Mouse (Mus musculus) forebrain, embryonic 12.5 days (tissue): ENCODE data around the gene Cry2. TPM values are rescaled to one million over a fixed set of nuclear protein-coding genes. Genes with fewer than 3 reads are reported as not detected.

Experiments used
- ATAC-seq: fragments of 200-750 bp; cut with Nextera tagmentation; 2 replicates; pipeline ENCODE4 v1.8.0; 2017; ENCODE audit warnings: moderate TSS enrichment; ENCODE audit not compliant: low FRiP score
- H3K27ac ChIP-seq: fragments of 300-500 bp; sonication (generic); 2 replicates; pipeline ENCODE4 v1.5.1; 2016; ENCODE audit warnings: mild to moderate bottlenecking
- H3K27me3 ChIP-seq: fragments of 300-500 bp; sonication (generic); 2 replicates; pipeline ENCODE4 v1.6.1; 2016; ENCODE audit warnings: mild to moderate bottlenecking
- H3K36me3 ChIP-seq: fragments of 300-500 bp; sonication (generic); replicated peaks from 2 replicates; pipeline ENCODE4 v1.6.1; 2016; ENCODE audit warnings: mild to moderate bottlenecking
- H3K4me1 ChIP-seq: fragments of 300-500 bp; sonication (generic); 2 replicates; pipeline ENCODE4 v1.6.1; 2016
- H3K4me2 ChIP-seq: fragments of 300-500 bp; sonication (generic); 2 replicates; pipeline ENCODE4 v1.6.1; 2016; ENCODE audit warnings: mild to moderate bottlenecking, moderate library complexity
- H3K4me3 ChIP-seq: fragments of 300-500 bp; sonication (generic); replicated peaks from 2 replicates; pipeline ENCODE4 v1.5.1; 2016; ENCODE audit warnings: mild to moderate bottlenecking
- H3K9ac ChIP-seq: fragments of 300-500 bp; sonication (generic); 2 replicates; pipeline ENCODE4 v1.6.1; 2016; ENCODE audit warnings: mild to moderate bottlenecking
- H3K9me3 ChIP-seq: fragments of 300-500 bp; sonication (generic); 2 replicates; pipeline ENCODE4 v1.6.1; 2016
- WGBS: fragments of 180-500 bp; shearing (Covaris S2); methylation state at CpG from one replicate; pipeline ENCODE4 v1.1.7; 2016; 5-methylcytosine and 5-hydroxymethylcytosine counted together
- polyA plus RNA-seq: library from polyadenylated mRNA; unstranded; fragments of >200 nt; fragmentation: Nextera tagmentation; extraction: Ambion mirVana; gene quantifications from 2 replicates; pipeline ENCODE4 v1.2.1, GENCODE M21; 2016

Cry2 gene
- polyA plus RNA-seq, 1 experiment from 2014 or later: 31.2 TPM

GRCm38 (mm10) chr2:92389645-92390044, 44.2 kb downstream of the Cry2 start:
- peak overlapping the region; percentile 79 for H3K4me3 ChIP-seq
- 0 out of 2 replicates have a peak, but pooled peaks cover 10% of the 10 kb centered on the region for H3K27me3 ChIP-seq
- peaks cover 32% of the 10 kb centered on the region for H3K36me3 ChIP-seq
- H3K27ac ChIP-seq: peak overlapping the region; percentile 85
- H3K4me1 ChIP-seq: peaks cover 58% of the 10 kb centered on the region
- no peaks in the 10 kb centered on the region for H3K9me3 ChIP-seq
- peak overlapping the region; percentile 89 for H3K4me2 ChIP-seq
- 3% methylated on average over 10 of the region's 10 CpGs for WGBS
- ATAC-seq: no peak
- no peak overlapping the region for H3K9ac ChIP-seq

GRCm38 (mm10) chr2:92388891-92389641, 44.8 kb downstream of the Cry2 start:
- H3K27ac ChIP-seq: peak overlapping the region; percentile 85
- H3K27me3 ChIP-seq: 0 out of 2 replicates have a peak, but pooled peaks cover 10% of the 10 kb centered on the region
- no peaks in the 10 kb centered on the region for H3K9me3 ChIP-seq
- ATAC-seq: peak; percentile 95
- WGBS: under 1% methylated on average over 57 of the region's 62 CpGs
- peak overlapping the region; percentile 79 for H3K4me3 ChIP-seq
- H3K9ac ChIP-seq: peak overlapping the region; percentile 87
- H3K4me2 ChIP-seq: peak overlapping the region; percentile 89
- peaks cover 58% of the 10 kb centered on the region for H3K4me1 ChIP-seq
- H3K36me3 ChIP-seq: peaks cover 38% of the 10 kb centered on the region

GRCm38 (mm10) chr2:92388081-92388517, 45.7 kb downstream of the Cry2 start:
- peaks cover 48% of the 10 kb centered on the region for H3K36me3 ChIP-seq

GRCm38 (mm10) chr2:92387646-92388045, 46.2 kb downstream of the Cry2 start:
- ATAC-seq: no peak
- no peaks in the 10 kb centered on the region for H3K27me3 ChIP-seq
- H3K9ac ChIP-seq: peak overlapping the region; percentile 87
- no peaks in the 10 kb centered on the region for H3K9me3 ChIP-seq
- peak overlapping the region; percentile 79 for H3K4me3 ChIP-seq
- peaks cover 52% of the 10 kb centered on the region for H3K36me3 ChIP-seq
- peaks cover 48% of the 10 kb centered on the region for H3K4me1 ChIP-seq
- peak overlapping the region; percentile 89 for H3K4me2 ChIP-seq
- 74% methylated on average over 4 of the region's 4 CpGs for WGBS
- no peak overlapping the region for H3K27ac ChIP-seq

More at GRCm38 (mm10) chr2:92388081-92388517, 45.7 kb downstream of the Cry2 start:
- ATAC-seq: no peak
- Histone ChIP-seq H3K4me1 (peaks cover 52% of the 10 kb centered on the region), H3K9me3 (no peaks in the 10 kb centered on the region), H3K4me3 (peak overlapping the region; percentile 79), H3K4me2 (peak overlapping the region; percentile 89), H3K27ac (peak overlapping the region; percentile 85), H3K27me3 (0 out of 2 replicates have a peak, but pooled peaks cover 2% of the 10 kb centered on the region), H3K9ac (peak overlapping the region; percentile 87)
- WGBS: 41% methylated on average over 3 of the region's 3 CpGs

GRCm38 (mm10) chr2:92386821-92387570, 46.8 kb downstream of the Cry2 start:
- peaks cover 59% of the 10 kb centered on the region for H3K36me3 ChIP-seq
- H3K9ac ChIP-seq: no peak overlapping the region
- H3K9me3 ChIP-seq: no peaks in the 10 kb centered on the region
- H3K4me3 ChIP-seq: no peak overlapping the region
- no peak overlapping the region; the same call in 1 of the 2 replicates for H3K4me2 ChIP-seq
- ATAC-seq: no peak
- H3K4me1 ChIP-seq: peaks cover 41% of the 10 kb centered on the region
- H3K27ac ChIP-seq: no peak overlapping the region
- H3K27me3 ChIP-seq: no peaks in the 10 kb centered on the region
- WGBS: 90% methylated on average over 30 of the region's 30 CpGs

- Histone ChIP-seq H3K9me3 (no peaks in the 10 kb centered on the region), H3K4me2 (no peak overlapping the region), H3K36me3 (peaks cover 75% of the 10 kb centered on the region), H3K4me3 (no peak overlapping the region), H3K4me1 (peaks cover 25% of the 10 kb centered on the region), H3K27ac (no peak overlapping the region), H3K27me3 (no peaks in the 10 kb centered on the region), H3K9ac (no peak overlapping the region)
- 88% methylated on average over 22 of the region's 22 CpGs for WGBS
- no peak for ATAC-seq
Observed at GRCm38 (mm10) chr2:92385113-92386051, 48.5 kb downstream of the Cry2 start.

- WGBS: 78% methylated on average over 4 of the region's 4 CpGs
- no peak overlapping the region for H3K9ac ChIP-seq
- ATAC-seq: no peak
Observed at GRCm38 (mm10) chr2:92384101-92384500, 49.7 kb downstream of the Cry2 start.

GRCm38 (mm10) chr2:92382759-92383158, 51.1 kb downstream of the Cry2 start:
- ATAC-seq: no peak
- H3K27me3 ChIP-seq: no peaks in the 10 kb centered on the region
- no peak overlapping the region for H3K4me3 ChIP-seq
- WGBS: 85% methylated on average over 4 of the region's 4 CpGs
- peaks cover 99% of the 10 kb centered on the region for H3K36me3 ChIP-seq
- no peak overlapping the region for H3K9ac ChIP-seq
- no peaks in the 10 kb centered on the region for H3K9me3 ChIP-seq
- H3K4me1 ChIP-seq: peaks cover 5% of the 10 kb centered on the region
- no peak overlapping the region for H3K4me2 ChIP-seq
- no peak overlapping the region for H3K27ac ChIP-seq

More at GRCm38 (mm10) chr2:92384101-92384500, 49.7 kb downstream of the Cry2 start:
- Histone ChIP-seq H3K4me3 (no peak overlapping the region), H3K4me2 (no peak overlapping the region), H3K4me1 (peaks cover 16% of the 10 kb centered on the region), H3K9me3 (no peaks in the 10 kb centered on the region), H3K36me3 (peaks cover 88% of the 10 kb centered on the region), H3K27me3 (no peaks in the 10 kb centered on the region), H3K27ac (no peak overlapping the region)

GRCm38 (mm10) chr2:92381901-92382588, 51.8 kb downstream of the Cry2 start, which contains the start of gene 1700029I15Rik:
Gene 1700029I15Rik, plus strand, starts transcription at chr2:92382538.
- Histone ChIP-seq H3K9ac (no peak within 1 kb of the TSS), H3K9me3 (no peaks in the 10 kb centered on the region), H3K4me1 (no peaks in the 10 kb centered on the region), H3K27ac (no peak within 1 kb of the TSS), H3K4me3 (no peak within 1 kb of the TSS), H3K27me3 (no peaks in the 10 kb centered on the region), H3K36me3 (peaks cover 95% of the 10 kb centered on the region), H3K4me2 (no peak within 1 kb of the TSS)
- no peak for ATAC-seq
- 86% methylated on average over 5 of the region's 5 CpGs for WGBS

GRCm38 (mm10) chr2:92381161-92381560, 52.7 kb downstream of the Cry2 start:
- ATAC-seq: no peak
- no peaks in the 10 kb centered on the region for H3K9me3 ChIP-seq
- H3K4me3 ChIP-seq: no peak overlapping the region
- H3K36me3 ChIP-seq: peaks cover 86% of the 10 kb centered on the region
- 90% methylated on average over 5 of the region's 5 CpGs for WGBS
- no peaks in the 10 kb centered on the region for H3K27me3 ChIP-seq
- H3K4me2 ChIP-seq: no peak overlapping the region
- peaks cover 5% of the 10 kb centered on the region for H3K4me1 ChIP-seq
- H3K27ac ChIP-seq: no peak overlapping the region
- H3K9ac ChIP-seq: no peak overlapping the region

GRCm38 (mm10) chr2:92380495-92381050, 53.3 kb downstream of the Cry2 start:
- no peak overlapping the region for H3K4me3 ChIP-seq
- H3K9me3 ChIP-seq: no peaks in the 10 kb centered on the region
- no peak overlapping the region for H3K9ac ChIP-seq
- peaks cover 80% of the 10 kb centered on the region for H3K36me3 ChIP-seq
- WGBS: 84% methylated on average over 6 of the region's 6 CpGs
- H3K4me2 ChIP-seq: no peak overlapping the region
- no peak for ATAC-seq
- no peak overlapping the region for H3K27ac ChIP-seq
- no peaks in the 10 kb centered on the region for H3K27me3 ChIP-seq
- H3K4me1 ChIP-seq: peaks cover 10% of the 10 kb centered on the region
